Mouse (Mus musculus) forebrain, embryonic 13.5 days (tissue): ENCODE data around the gene Lpar1. TPM values are rescaled to one million over a fixed set of nuclear protein-coding genes. Genes with fewer than 3 reads are reported as not detected.

Source experiments
- ATAC-seq: fragments of 200-750 bp; cut with Nextera tagmentation; 2 replicates; pipeline ENCODE4 v1.8.0; 2017
- H3K27ac ChIP-seq: fragments of 300-500 bp; sonication (generic); 2 replicates; pipeline ENCODE4 v1.5.1; 2015; ENCODE audit warnings: inconsistent platforms, mild to moderate bottlenecking, moderate library complexity
- H3K27me3 ChIP-seq: fragments of 300-500 bp; sonication (generic); 2 replicates; pipeline ENCODE4 v1.6.1; 2015; ENCODE audit warnings: mild to moderate bottlenecking, inconsistent platforms
- H3K36me3 ChIP-seq: fragments of 300-500 bp; sonication (generic); 2 replicates; pipeline ENCODE4 v1.6.1; 2015; ENCODE audit warnings: mild to moderate bottlenecking, inconsistent platforms; ENCODE audit not compliant: poor library complexity, severe bottlenecking
- H3K4me1 ChIP-seq: fragments of 300-500 bp; sonication (generic); 2 replicates; pipeline ENCODE4 v1.6.1; 2015; ENCODE audit warnings: inconsistent platforms
- H3K4me2 ChIP-seq: fragments of 300-500 bp; sonication (generic); 2 replicates; pipeline ENCODE4 v1.6.1; 2015; ENCODE audit warnings: inconsistent platforms, mild to moderate bottlenecking, moderate library complexity
- H3K4me3 ChIP-seq: fragments of 300-500 bp; sonication (generic); 2 replicates; pipeline ENCODE4 v1.5.1; 2015; ENCODE audit warnings: mild to moderate bottlenecking, inconsistent platforms
- H3K9ac ChIP-seq: fragments of 300-500 bp; sonication (generic); 2 replicates; pipeline ENCODE4 v1.6.1; 2015; ENCODE audit warnings: mild to moderate bottlenecking, inconsistent platforms
- H3K9me3 ChIP-seq: fragments of 300-500 bp; sonication (generic); replicated peaks from 2 replicates; pipeline ENCODE4 v1.6.1; 2016; ENCODE audit warnings: inconsistent platforms
- WGBS: fragments of 180-500 bp; shearing (Covaris S2); methylation state at CpG from one replicate; pipeline ENCODE4 v1.1.7; 2015; 5-methylcytosine and 5-hydroxymethylcytosine counted together
- polyA plus RNA-seq: library from polyadenylated mRNA; unstranded; fragments of >200 nt; fragmentation: Nextera tagmentation; extraction: Ambion mirVana; gene quantifications from 2 replicates; pipeline ENCODE4 v1.2.1, GENCODE M21; 2015

Gene Lpar1
- polyA plus RNA-seq, 1 experiment from 2014 or later: 35.7 TPM

DNA sequence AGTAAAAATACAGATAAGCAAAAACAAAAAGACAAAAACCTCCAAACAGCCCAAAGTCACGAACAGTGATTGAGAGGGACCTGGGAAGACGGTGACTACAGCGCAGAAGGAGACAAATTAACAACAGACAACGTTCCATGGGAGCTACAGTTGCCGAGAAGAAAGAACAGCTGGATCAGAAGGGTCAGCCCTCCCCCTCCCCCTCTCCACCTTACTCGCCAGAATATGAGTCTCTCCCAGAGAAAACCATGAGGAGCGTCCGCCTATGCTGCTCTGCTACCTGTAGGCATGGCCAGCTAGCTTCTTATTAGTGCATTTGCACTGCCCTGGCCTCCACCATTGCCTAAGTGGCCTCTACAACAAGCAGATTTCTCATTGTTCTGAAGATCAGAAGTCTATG, 32.6 kb downstream of the Lpar1 start:
- WGBS: 82% methylated on average over 8 of the region's 8 CpGs

GRCm38 (mm10) chr4:58520531-58520930, 33.2 kb downstream of the Lpar1 start:
- Histone ChIP-seq H3K9ac (no peak overlapping the region), H3K4me2 (no peak overlapping the region), H3K27ac (no peak overlapping the region), H3K27me3 (no peaks in the 10 kb centered on the region), H3K36me3 (no peaks in the 10 kb centered on the region), H3K4me1 (no peaks in the 10 kb centered on the region), H3K9me3 (no peaks in the 10 kb centered on the region), H3K4me3 (no peak overlapping the region)
- 84% methylated on average over 5 of the region's 5 CpGs for WGBS
- no peak for ATAC-seq

More for the DNA sequence above, 32.6 kb downstream of the Lpar1 start:
- no peak for ATAC-seq
- no peaks in the 10 kb centered on the region for H3K4me1 ChIP-seq
- H3K9ac ChIP-seq: no peak overlapping the region
- no peaks in the 10 kb centered on the region for H3K36me3 ChIP-seq
- H3K27me3 ChIP-seq: no peaks in the 10 kb centered on the region
- no peaks in the 10 kb centered on the region for H3K9me3 ChIP-seq
- H3K4me3 ChIP-seq: no peak overlapping the region
- H3K27ac ChIP-seq: no peak overlapping the region
- H3K4me2 ChIP-seq: no peak overlapping the region

- no peak overlapping the region for H3K27ac ChIP-seq
- H3K4me3 ChIP-seq: no peak overlapping the region
- no peaks in the 10 kb centered on the region for H3K36me3 ChIP-seq
- WGBS: 92% methylated on average over 4 of the region's 4 CpGs
- H3K4me2 ChIP-seq: no peak overlapping the region
- no peaks in the 10 kb centered on the region for H3K27me3 ChIP-seq
- H3K9me3 ChIP-seq: no peaks in the 10 kb centered on the region
- H3K4me1 ChIP-seq: no peaks in the 10 kb centered on the region
- no peak for ATAC-seq
- H3K9ac ChIP-seq: no peak overlapping the region
Observed at GRCm38 (mm10) chr4:58519891-58520290, 33.8 kb downstream of the Lpar1 start.

DNA sequence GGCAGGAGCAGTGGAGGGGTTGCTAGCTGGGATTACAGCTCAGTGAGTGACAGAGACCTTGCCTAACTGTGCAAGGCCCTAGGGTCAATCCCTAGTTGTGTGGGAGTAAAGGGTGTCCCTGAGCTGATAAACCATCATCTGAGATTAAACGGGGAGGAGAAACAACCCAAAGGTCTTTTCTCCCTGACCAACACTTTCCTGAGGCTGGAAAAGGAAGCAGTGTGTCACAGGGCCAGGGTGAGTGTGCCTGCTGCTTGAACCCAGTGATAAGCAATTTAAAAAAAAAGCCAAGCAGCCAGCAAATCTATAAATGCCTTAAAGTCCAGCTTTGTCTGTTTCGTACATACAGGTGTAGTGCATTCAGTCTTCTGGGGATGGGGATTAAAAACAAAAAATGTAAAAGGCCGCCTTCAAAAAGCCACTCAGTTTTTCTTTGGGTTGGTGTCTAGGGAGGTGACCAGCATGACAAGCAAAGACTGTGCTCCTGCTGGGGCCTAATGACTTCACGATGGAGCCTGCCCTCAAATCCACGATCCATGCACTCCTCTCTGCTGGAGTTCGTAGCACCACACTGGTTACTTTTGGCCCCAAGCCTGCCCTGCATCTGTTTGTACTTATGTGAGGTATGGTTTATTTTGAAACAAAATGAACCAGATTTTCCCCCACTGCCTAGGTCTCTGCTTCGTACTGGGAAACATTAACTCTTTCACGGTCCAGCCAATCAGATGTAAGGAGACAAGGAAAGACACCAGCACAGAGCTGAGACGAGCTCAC, 35.3 kb downstream of the Lpar1 start:
- WGBS: 50% methylated on average over 9 of the region's 9 CpGs
- no peaks in the 10 kb centered on the region for H3K36me3 ChIP-seq
- no peak overlapping the region for H3K9ac ChIP-seq
- no peaks in the 10 kb centered on the region for H3K27me3 ChIP-seq
- no peak overlapping the region for H3K4me3 ChIP-seq
- no peaks in the 10 kb centered on the region for H3K4me1 ChIP-seq
- no peaks in the 10 kb centered on the region for H3K9me3 ChIP-seq
- H3K27ac ChIP-seq: no peak overlapping the region
- no peak overlapping the region for H3K4me2 ChIP-seq
- ATAC-seq: no peak

DNA sequence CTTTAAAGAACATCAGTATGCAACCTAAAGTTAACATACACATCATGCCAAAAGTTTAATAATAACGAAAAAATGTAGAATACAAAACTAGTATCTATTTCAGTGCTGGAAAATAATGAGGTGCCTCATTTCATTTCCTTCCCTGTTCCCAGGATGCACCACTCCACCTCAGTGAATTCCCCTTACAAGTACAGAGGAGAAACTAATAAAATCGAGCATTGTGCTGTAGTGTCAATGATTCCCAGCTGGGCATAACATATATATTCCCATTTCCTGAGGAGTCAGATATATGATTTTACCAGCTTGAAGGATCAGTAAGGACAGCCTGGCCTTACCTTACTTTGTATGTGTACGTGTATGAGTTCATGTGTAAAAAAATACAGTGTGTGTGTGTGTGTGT, 36.9 kb downstream of the Lpar1 start:
- H3K27me3 ChIP-seq: no peaks in the 10 kb centered on the region
- H3K36me3 ChIP-seq: no peaks in the 10 kb centered on the region
- ATAC-seq: no peak
- no peak overlapping the region for H3K9ac ChIP-seq
- no peak overlapping the region for H3K27ac ChIP-seq
- WGBS: 86% methylated on average over 3 of the region's 3 CpGs
- H3K4me1 ChIP-seq: no peaks in the 10 kb centered on the region
- H3K9me3 ChIP-seq: no peaks in the 10 kb centered on the region
- no peak overlapping the region for H3K4me2 ChIP-seq
- H3K4me3 ChIP-seq: no peak overlapping the region

- H3K36me3 ChIP-seq: no peaks in the 10 kb centered on the region
- no peaks in the 10 kb centered on the region for H3K9me3 ChIP-seq
- no peaks in the 10 kb centered on the region for H3K4me1 ChIP-seq
- H3K4me3 ChIP-seq: no peak overlapping the region
- H3K4me2 ChIP-seq: no peak overlapping the region
- WGBS: 91% methylated on average over 5 of the region's 5 CpGs
- no peak for ATAC-seq
- no peak overlapping the region for H3K9ac ChIP-seq
- H3K27me3 ChIP-seq: no peaks in the 10 kb centered on the region
- H3K27ac ChIP-seq: no peak overlapping the region
Observed at GRCm38 (mm10) chr4:58516221-58516620, 37.5 kb downstream of the Lpar1 start.

DNA sequence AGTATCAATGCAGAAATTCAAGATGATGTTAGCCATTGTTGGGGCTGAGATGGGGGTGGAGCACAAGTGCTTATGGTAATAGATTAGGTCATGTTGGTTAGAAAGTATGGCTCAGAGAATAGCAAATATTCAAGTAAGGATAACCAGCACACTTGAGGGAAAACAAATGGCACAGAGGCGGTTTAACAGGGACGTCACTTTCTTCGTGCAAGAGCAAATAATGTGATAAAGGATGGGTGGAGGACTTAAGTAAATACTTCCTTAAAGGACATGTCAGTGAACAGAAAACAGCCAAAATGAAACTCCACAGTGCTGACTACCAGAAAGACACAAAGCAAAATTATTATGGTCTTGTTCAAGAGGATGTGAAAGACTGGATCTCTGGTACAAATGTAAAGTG, 42.1 kb downstream of the Lpar1 start:
- Histone ChIP-seq H3K27ac (no peak overlapping the region), H3K4me1 (peaks cover 22% of the 10 kb centered on the region), H3K36me3 (no peaks in the 10 kb centered on the region), H3K4me3 (no peak overlapping the region), H3K9me3 (no peaks in the 10 kb centered on the region), H3K4me2 (no peak overlapping the region), H3K9ac (no peak overlapping the region), H3K27me3 (no peaks in the 10 kb centered on the region)
- ATAC-seq: no peak
- WGBS: 92% methylated on average over 3 of the region's 3 CpGs

- peaks cover 22% of the 10 kb centered on the region for H3K4me1 ChIP-seq
- no peaks in the 10 kb centered on the region for H3K36me3 ChIP-seq
- H3K9me3 ChIP-seq: no peaks in the 10 kb centered on the region
- no peaks in the 10 kb centered on the region for H3K27me3 ChIP-seq
- H3K27ac ChIP-seq: peak overlapping the region; percentile 79
- WGBS: 8% methylated on average over 7 of the region's 7 CpGs
- no peak overlapping the region for H3K9ac ChIP-seq
- peak; percentile 91 for ATAC-seq
- H3K4me2 ChIP-seq: no peak overlapping the region
- H3K4me3 ChIP-seq: no peak overlapping the region
Observed at GRCm38 (mm10) chr4:58508833-58509232, 44.9 kb downstream of the Lpar1 start.

- Histone ChIP-seq H3K9ac (no peak overlapping the region), H3K27ac (no peak overlapping the region), H3K27me3 (no peaks in the 10 kb centered on the region), H3K36me3 (no peaks in the 10 kb centered on the region), H3K9me3 (no peaks in the 10 kb centered on the region), H3K4me2 (no peak overlapping the region), H3K4me3 (no peak overlapping the region), H3K4me1 (peaks cover 22% of the 10 kb centered on the region)
- WGBS: 89% methylated on average over 6 of the region's 6 CpGs
- ATAC-seq: no peak
Observed at GRCm38 (mm10) chr4:58507536-58507935, 46.2 kb downstream of the Lpar1 start.

GRCm38 (mm10) chr4:58506539-58507527, 46.9 kb downstream of the Lpar1 start:
- no peaks in the 10 kb centered on the region for H3K9me3 ChIP-seq
- peaks cover 22% of the 10 kb centered on the region for H3K4me1 ChIP-seq
- no peak overlapping the region for H3K4me3 ChIP-seq
- no peaks in the 10 kb centered on the region for H3K36me3 ChIP-seq
- no peak overlapping the region for H3K4me2 ChIP-seq
- ATAC-seq: no peak
- WGBS: 90% methylated on average over 4 of the region's 4 CpGs
- H3K27me3 ChIP-seq: no peaks in the 10 kb centered on the region
- H3K27ac ChIP-seq: no peak overlapping the region
- H3K9ac ChIP-seq: no peak overlapping the region

DNA sequence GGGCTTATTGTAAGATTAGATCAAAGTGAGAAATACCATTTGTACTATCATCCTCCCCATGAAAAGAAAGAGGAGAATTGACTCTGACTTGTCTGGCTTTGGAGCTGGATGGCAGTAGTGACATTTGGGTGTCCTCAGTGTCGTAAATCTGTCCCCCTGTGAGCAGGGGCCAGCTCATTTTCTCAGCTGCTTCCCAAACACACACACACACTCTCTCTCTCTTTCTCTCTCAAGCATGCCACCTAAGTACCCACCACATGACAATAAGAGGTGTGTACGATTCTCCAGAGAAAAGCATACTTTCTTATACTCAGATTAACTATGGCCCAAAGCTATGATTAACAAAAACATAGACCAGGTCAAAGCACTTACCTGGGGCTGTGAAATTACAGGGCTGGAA, 49.4 kb downstream of the Lpar1 start:
- no peak overlapping the region for H3K9ac ChIP-seq
- no peak overlapping the region for H3K27ac ChIP-seq
- H3K9me3 ChIP-seq: no peaks in the 10 kb centered on the region
- H3K27me3 ChIP-seq: no peaks in the 10 kb centered on the region
- no peak overlapping the region for H3K4me3 ChIP-seq
- no peak for ATAC-seq
- 83% methylated on average over 2 of the region's 2 CpGs for WGBS
- no peak overlapping the region for H3K4me2 ChIP-seq
- H3K4me1 ChIP-seq: peaks cover 32% of the 10 kb centered on the region
- no peaks in the 10 kb centered on the region for H3K36me3 ChIP-seq

DNA sequence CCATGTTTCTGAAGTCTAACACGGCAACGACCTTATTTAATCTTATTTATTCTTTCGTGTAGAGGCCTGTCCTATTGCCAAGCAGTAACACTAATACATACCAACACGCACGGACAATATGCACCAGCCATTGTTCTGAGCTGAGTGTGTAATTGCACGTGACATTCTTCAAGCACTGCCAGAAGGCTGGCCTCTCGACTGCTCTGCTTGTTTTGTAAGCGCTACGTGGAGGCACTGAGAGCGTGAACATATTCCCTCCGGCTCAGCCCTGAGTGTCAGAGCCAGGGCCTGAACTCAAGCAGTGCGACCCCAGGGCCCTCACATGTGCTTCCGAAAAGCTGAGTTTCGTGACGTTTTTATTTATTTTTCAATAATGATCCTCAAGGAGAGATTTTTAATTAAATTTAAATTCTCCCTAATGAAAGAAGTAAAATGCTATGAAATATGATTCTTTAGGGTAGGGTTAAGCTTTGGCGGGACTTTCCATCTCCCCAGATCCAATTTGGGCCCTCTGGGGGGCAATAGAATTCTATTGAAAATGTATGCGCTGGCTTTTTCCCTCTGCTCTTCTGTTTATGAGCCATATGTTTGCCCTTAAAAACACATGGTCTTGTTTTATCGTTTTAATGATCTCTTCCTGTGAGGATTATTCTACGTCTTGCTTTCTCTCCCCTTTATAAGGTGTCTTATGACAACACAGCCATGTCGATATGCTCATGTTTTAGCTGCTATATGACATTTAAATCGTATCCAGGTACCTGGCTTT, 52.5 kb downstream of the Lpar1 start:
- Histone ChIP-seq H3K36me3 (no peaks in the 10 kb centered on the region), H3K4me2 (no peak overlapping the region), H3K9ac (no peak overlapping the region), H3K27ac (no peak overlapping the region), H3K9me3 (no peaks in the 10 kb centered on the region), H3K27me3 (no peaks in the 10 kb centered on the region), H3K4me1 (peaks cover 24% of the 10 kb centered on the region), H3K4me3 (no peak overlapping the region)
- ATAC-seq: peak; percentile 70
- WGBS: 65% methylated on average over 21 of the region's 21 CpGs
